In genomic region chr14:33146287-33146686, GRCm38 (mm10) we compare ENCODE assay signal across 9 mouse cellular contexts. TPM values are rescaled to one million over a fixed set of nuclear protein-coding genes. Genes with fewer than 3 reads are reported as not detected.
DNase-seq lines count a peak whose midpoint lies in the region; TF ChIP-seq lines count a peak whose summit lies in the region.
"Had no signal": no experiment of that assay in that cellular context is flagged by ENCODE, and none has a peak within 500 bp of the region (broad histone marks: within the 10 kb centered on the region; RNA-seq: fewer than 3 reads in every experiment).

No protein-coding gene starts in this region.

- H3K27ac ChIP-seq in layer of hippocampus, adult 2 months: no peak overlapping the region
- H3K27ac ChIP-seq: liver, embryonic 15.5 days had no signal

- TF ChIP-seq CTCF in layer of hippocampus, adult 2 months (conservative IDR thresholded peaks at IDR 0.05): peak; percentile 85
- peak; percentile 34 for TF ChIP-seq CTCF in E14TG2a.4 (conservative IDR thresholded peaks at IDR 0.05; ENCODE audit: low read length)

- H3K27me3 ChIP-seq in E14TG2a.4 (ENCODE audit: insufficient read depth, low read length): peaks cover 28% of the 10 kb centered on the region
- H3K27me3 ChIP-seq: liver, embryonic 15.5 days had no signal

- no peaks in the 10 kb centered on the region for H3K36me3 ChIP-seq in E14TG2a.4 (ENCODE audit: insufficient read depth, low read length)
- H3K36me3 ChIP-seq: liver, embryonic 15.5 days had no signal

- H3K4me1 ChIP-seq in E14TG2a.4 (replicated peaks; ENCODE audit: low read depth, low read length): 0 out of 2 replicates have a peak, but pooled peaks cover 4% of the 10 kb centered on the region
- H3K4me1 ChIP-seq: liver, embryonic 15.5 days had no signal

- no peak overlapping the region for H3K4me3 ChIP-seq in layer of hippocampus, adult 2 months
- H3K4me3 ChIP-seq in E14TG2a.4 (replicated peaks; ENCODE audit: low read length): no peak overlapping the region
- H3K4me3 ChIP-seq: liver, embryonic 15.5 days had no signal

- H3K9me3 ChIP-seq in E14TG2a.4 (ENCODE audit: low read length): no peaks in the 10 kb centered on the region
- H3K9me3 ChIP-seq: liver, embryonic 15.5 days had no signal

- DNase-seq in adrenal gland, postnatal 10 days: peak; percentile 12
- no peak for DNase-seq in adrenal gland, adult 8-10 months
- DNase-seq in layer of hippocampus, adult 2 months (ENCODE audit: low spot score in 2 of 2): peak; percentile 12 to 29
- no peak for DNase-seq in layer of hippocampus, adult 9-10 months (ENCODE audit: low spot score)
- DNase-seq in induced T-regulatory cell, adult 2 months (ENCODE audit: low read depth): peak; percentile 4
- DNase-seq in urinary bladder, postnatal 10 days (ENCODE audit: low spot score): no peak
- DNase-seq in testis, postnatal 10 days (ENCODE audit: low spot score): no peak

RNA-seq across cellular contexts. Expression of gene Wdfy4, which starts 39.0 kb away (rescaled TPM):
- total RNA-seq in adrenal gland, postnatal 10 days (2021): 1 to 10 TPM; 5.4 to 6.5 TPM
- total RNA-seq in adrenal gland, adult 8-10 months (2022): 1 to 10 TPM; 2.9 to 8.1 (median 4.9) TPM
- 1 to 10 TPM; 2.1 to 2.7 TPM for total RNA-seq in layer of hippocampus, adult 2 months (2021)

Comparison
In these comparisons a context has a peak if more than half of its experiments do, and no peak if none do; other contexts are left out.
1. DNase-seq: peak in adrenal gland, postnatal 10 days (single experiment), layer of hippocampus, adult 2 months (2 of 2) and induced T-regulatory cell, adult 2 months (single experiment); none in adrenal gland, adult 8-10 months (single experiment), layer of hippocampus, adult 9-10 months (single experiment), urinary bladder, postnatal 10 days (single experiment) and testis, postnatal 10 days (single experiment).